Mouse (Mus musculus) right cerebral cortex, adult 2 months (tissue): ENCODE data around the gene Rpap3.
"Not testable (repeated sequence)": the region's sequence is repeated elsewhere in the genome, so short reads cannot be mapped to it uniquely, and the experiment has no call there.

Source experiments
- DNase-seq, 2 experiments: peaks; one replicate each; pipeline ENCODE4 v3.0.0; 2021 to 2022; ENCODE audit warnings: low spot score in 2 of 2

Rpap3 gene

DNA sequence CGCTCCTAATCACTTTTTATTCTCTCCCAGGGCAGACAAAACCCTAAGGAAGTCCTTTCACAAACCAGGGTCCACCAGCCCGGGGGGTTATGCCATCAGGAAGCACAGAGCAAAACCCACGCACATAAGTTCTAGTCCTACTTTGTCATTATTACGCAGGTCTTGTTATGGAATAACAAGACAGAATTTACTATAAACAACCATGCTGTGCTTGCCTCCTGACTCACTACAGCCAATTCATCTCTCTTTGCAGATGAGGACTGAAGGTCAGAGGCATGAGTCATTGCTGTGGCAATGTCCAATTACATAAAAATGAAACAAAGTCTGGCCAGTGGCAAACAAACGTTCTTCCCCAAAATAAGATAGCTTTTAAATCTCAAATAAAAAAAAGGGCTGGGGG lies 12.2 kb downstream of the Rpap3 start:
- DNase-seq, result no peak

DNA sequence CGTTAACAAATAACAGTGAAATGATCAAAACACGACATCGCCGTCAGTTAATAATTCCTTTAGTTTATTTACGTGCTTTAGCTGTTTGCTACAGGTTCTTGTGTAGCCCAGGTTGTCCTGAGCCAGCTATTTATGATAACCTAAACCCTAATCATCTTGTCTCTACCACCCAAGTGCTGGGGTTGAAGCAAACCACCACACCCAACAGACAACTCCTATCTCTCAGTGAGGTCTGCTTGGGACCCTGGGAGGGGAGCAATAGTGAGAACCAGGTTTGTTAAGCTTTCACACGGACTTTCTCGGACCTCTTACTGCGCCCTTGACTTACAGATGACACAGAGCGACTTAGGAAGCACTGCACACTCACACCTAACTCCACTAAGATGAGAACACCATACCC lies 21.5 kb downstream of the Rpap3 start:
- no peak for DNase-seq

DNA sequence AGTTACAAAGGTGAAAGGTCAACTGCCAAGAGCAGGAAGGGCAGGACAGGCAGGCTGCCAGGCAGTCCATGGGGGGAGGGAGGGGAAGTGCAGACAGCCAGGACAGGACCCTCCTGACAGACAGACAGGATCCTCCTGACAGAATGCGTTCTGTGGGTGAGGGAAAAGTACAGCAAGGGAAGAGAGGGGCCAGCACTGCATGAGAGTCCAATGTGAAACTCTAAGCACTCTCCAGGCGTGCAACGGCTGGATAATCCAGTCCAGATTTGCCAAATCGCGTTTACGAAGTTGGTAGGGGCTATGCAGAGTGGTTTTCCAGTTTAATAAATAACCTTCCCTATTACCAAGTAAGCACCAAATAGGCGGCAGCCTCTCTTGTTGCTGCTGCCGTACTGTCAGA lies 23.6 kb downstream of the Rpap3 start:
- DNase-seq, result no peak

DNA sequence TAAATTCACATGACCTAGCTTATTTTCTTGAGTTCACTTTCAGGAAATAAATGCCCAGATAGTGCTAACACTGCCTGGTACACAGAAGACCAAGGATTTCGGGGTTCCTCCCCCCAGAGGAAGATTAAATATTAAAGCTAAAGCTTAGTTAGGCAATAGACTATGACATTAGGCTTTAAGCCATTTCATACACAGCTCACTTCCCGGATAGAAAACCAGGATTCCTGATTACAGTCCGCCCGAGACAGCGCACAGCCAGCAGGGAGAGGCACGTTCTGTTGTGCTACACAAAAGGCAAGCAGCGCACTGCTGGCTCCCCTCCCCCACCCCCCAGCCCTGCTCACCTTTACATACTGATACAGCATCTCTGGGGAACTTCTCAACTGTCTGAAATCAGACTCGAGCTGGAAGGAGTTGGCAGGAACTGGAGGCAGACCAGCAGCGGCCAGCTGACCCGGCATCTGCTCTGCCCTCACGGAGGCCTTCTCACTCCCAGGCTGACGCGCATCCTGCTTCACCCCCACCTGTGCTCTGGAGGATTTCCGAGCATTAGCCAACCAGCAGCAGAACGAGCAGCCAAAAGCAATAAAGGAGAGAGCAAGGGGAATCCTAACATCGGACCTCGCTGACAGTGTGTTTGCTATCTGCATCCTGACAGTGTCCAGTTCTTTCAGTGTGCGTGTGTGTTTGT lies 25.5 kb downstream of the Rpap3 start:
- DNase-seq, result no peak

DNA sequence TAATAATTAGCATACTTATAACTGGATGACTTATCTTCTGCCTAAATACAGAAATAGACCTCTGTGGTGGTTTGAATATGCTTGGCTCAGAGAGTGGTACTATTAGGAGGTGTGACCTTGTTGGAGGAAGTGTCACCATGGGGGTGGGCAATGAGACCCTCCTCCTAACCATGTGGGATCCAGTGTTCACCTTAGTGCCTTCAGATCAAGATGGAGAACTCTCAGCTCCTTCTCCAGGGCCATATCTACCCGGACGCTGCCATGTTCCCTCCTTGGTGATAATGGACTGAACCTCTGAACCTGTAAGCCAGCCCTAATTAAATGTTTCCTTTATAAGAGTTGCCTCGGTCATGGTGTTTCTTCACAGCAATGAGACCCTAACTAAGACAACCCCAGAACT lies 28.3 kb downstream of the Rpap3 start:
- no peak for DNase-seq

DNA sequence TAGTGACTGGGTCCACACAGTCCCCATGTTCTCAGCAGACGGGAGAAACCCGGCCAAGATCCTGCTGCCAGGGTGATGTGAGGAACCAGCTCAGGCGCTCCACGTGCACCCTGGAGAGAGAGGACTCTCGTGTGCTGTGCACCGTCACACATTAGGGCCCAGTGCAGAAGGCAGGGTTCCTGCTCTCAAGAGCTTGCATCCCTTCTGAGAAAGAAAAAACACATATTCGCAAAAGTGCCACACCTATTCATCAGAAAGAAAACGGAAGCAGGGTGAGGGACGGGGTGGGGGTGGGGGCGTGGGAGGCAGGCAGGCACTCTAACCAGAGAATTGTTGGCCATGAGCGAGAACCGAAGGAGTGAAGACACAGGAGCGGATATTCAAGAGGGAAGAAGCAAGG lies 29.7 kb downstream of the Rpap3 start:
- DNase-seq, result no peak

DNA sequence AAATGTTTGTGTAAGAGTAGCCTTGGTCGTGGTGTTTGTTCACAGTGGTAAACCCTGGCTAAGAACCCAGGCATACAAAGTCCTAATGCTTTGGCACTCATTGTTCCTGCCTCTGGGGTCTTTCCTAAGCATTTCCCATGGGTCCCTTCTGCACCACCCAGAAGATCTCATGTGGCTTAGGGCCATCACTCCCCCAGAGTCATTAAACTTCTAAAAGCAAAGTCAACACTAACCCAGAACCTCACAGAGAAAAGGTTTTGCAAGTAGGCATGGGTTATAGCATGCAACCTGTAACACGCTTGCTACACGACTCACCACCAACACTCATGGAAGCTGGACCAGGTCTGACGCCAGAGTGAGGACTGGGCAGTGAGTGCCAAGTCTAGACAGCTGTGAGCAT lies 31.2 kb downstream of the Rpap3 start:
- DNase-seq, result no peak

DNA sequence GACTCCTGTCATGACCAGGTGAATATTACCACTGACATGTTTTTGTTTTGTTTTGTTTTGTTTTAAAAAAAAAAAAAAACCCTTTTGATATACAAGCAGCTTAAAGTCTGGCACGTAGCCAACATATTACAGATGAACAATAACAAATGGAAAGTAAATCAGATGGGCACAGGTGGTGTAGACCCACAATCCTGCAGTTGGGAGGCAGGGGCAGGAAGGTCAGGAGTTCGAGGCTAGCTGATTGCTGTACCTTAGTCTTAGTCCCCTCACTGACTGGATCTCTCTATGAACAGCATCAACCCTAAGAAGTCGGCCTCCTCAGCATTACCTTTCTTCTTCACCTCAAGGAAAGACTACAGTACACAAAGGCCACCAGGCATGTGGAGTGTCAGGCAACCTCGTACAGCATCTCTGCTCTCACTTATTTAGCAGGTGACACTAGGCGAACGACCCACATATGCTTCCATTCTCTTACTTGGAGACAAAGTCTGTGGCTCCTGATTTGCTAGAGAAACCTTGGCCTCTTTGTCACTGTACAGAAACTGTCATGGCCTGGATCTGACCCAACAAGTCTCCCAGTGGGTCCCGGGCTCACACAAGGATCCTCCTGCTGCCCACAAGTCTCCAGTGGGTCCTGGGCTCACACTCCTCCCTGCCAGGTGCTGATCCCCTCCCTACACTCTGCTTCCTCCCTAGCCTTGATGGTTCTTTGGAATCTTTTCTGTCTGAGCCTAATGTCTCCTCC lies 32.2 kb downstream of the Rpap3 start:
- DNase-seq, result no peak

DNA sequence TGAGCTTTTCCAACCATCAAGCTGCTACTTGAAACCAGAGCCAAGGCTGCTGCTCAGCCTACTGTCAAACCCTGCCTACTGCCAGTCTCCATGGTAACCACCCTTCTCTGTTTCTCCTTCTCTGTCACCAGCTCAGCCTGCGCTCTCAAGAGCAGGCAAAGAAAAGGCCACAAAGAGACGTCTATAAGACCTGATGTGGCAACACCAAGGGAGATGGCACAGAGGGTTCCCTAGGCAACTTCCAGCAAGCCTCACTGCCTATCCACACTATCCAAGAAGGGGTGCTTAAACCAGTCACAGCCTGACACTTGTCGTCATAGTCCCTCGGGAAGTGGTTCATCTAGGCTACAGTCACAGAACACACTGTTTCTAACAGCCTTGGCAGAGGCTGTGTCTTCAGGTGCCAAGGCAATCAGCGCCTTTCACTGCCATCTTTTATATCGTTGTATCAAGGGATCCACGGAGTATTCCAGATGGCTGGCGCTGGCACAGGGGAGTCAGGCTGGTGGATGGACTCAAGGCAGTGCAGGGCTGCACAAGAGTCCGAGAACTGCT lies 33.3 kb downstream of the Rpap3 start:
- DNase-seq, result peak; percentile 63 to 77

DNA sequence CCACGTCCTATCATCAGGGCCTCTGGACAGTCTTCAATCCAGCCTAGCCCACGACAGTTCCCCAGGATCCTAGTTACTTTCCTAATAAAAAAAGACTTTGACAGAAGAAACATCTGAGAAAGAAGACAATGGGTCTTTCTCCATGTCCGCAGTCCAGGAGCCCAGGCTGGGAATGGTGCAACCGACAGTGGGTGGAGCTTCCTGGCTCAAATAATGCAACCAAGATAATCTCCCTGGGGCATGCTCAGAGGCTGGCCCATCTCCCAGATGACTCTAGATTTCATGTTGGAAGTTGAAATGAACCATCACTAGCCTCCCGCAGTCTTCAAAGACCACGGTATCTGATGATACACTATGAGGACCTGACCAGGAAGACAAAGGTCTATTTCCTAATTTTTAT lies 35.1 kb downstream of the Rpap3 start:
- no peak for DNase-seq

DNA sequence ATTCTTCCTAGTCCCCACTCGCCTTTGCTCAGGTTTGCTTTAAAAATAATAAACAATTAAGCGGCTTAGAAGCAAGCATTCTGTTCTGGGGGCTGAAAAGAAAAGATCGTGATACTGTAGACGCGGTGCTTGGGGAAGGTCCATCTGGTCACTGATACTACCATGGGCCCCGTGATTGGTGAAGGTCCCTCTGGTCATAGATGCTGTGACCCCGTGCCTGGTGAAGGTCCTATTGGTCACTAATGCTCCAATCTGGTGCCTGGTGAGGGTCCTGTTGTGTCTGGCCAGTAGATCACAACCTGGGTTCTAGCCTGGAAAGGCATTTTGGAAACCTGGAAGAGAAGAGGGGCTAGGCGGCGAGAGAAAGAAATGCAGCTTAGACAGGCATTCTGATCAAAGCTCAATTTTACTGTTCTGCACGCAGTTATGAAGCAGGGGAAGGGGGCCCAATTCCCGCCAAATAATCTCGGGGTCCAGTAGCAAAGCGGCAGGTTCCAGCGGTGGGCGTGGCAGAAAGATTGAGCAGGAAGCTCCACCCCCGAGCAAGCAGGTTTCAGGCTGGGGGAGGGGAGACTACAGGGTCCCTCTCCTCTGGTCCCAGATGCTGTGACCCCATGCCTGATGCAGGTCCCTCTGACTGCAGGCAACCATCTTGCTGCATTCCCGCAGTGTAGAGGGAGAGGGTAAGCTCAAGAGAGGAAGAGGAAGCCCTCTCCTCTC lies 37.3 kb downstream of the Rpap3 start:
- not testable (repeated sequence) for DNase-seq

DNA sequence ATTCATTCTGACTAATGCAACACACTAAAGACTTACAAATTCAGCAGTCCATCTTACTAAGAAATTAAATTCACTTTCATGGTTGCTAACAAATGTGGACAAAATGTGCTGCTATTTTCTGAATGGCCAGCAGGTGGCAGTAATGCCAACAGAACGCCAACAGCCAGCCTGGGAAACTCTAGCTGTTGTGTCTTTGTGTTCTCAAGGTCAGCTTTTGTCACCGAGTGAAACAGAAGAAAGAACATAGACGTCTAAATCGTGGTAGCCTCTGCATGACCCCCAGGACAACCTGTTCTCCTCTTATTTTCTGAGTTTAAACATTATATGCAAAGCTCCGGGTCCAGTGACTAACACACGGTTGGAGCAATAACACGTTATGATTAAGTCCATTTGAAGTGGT lies 38.2 kb downstream of the Rpap3 start:
- peak; percentile 75 to 77 for DNase-seq

DNA sequence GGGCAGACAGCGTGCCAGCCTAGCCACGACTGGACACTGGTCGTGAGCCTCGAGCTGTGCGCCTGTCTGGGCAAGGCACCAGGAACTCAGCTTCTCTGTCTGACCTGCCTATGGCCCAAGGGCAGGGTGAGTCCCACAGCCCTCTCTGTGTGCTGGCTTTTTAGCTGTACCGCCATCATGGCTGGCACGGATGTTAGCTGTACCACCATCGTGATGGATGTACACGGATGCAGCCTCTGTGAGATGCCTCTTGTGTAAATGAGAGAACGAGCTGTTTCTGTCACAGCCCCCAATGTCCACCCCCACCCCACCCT lies 39.2 kb downstream of the Rpap3 start:
- DNase-seq, result no peak

DNA sequence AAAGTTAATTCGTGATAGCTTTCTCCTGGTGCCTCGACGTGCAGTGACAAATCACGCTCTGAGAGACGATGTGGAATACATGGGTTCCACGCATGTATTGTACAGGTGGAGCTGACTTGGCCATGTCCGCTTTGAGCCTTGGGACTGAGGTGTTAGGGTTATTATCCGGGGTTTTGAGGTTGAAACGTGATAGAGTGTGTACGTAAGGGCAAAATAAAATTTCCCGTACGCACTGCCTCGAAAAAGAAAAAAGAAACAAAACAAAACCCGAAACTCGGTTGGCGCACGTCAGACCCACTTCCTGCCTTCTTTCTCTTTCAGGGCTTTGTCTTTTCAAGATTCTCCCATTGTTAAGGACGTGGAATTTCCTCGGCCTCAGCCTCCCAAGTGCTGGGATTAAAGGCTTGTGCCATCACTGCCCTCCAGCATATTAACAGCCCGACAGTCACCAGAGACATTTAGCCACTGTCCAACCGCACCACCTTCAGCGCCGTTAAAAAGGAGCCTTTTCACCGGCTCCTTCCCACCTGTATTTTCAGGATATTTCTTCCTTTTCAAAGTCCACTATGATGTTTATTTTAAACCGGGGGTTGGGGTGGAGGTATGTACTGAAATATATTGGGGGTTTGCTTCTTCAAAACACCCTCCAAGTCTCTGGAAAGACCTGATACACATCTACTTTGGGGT lies 39.7 kb downstream of the Rpap3 start:
- no peak for DNase-seq

DNA sequence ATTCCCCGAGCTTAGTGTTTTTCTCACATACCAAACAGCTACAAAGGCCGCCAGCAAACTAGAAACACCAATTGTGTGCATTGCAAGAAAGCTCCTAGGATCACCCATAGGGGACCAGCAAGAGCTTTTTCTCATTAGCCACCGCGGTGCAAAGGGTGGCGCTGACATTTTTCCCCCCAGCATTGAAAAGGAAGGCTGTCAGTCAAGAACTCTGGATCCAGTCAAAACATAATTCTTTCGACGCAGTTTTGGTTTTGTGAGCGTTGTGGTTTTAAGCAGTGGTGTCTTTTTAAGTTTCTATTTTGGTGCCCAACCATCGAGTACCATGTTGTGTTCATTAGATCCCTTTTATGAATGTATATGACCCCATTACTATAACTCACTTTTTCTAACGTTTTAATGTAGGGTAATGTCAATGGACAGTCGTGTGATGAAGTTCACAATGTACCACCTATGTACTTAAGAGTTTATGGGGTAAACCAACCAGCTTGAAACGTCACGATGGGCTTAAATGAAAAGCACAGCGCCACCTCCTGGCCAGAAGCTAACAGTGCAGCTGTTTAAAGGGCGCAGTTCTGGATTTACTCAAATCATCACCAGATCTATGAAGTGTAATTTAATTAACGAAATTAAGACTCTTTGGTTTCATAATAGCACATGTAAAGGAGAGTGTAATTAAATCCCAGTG lies 40.5 kb downstream of the Rpap3 start:
- no peak for DNase-seq

DNA sequence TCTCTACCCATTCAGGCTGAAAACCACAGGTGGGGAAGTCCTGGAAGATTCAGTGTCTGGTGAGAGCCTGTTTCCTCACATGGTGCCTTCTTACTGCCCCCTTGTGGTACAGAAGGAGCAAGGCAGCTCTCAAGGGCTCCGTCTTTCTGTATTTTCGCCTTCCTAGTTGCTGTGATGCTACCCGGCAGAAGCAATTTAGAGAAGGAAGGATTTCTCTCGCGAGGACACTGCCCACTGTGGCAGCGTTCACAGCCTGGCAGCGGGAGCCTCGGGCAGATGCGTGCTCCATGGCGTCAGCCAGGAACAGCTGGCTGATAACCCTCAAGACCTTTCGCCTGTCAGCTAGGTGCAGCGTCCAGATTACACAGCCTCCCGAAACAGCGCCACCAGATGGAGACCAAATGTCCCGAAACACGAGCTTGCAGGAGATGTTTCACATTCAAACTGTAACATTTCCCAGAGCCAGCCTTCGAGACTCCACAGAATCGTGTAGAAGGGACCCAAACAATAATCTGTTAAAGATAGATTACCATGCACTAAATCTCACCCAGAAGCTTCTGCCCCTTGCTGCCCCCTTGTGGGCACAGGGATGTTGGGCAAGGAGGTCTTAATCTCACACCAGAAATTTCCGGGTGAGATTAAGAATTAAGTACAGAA lies 41.7 kb downstream of the Rpap3 start:
- DNase-seq, result peak; percentile 69 to 78

DNA sequence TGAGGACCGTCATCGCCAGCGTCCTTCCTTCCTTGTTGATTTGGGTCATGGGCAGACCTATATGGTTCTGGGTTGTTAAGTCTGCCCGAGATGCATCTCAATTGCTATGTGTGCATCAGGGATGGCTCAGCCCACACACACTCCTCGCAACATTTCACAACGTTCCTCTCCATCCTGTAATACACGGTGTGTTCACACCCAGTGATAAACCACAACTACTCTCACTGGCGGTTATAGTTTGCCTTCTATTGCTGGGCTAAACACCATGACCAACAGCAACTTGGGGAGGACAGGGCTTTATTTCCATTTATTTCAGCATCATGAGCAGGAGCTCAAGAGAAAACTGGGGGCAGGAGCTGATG lies 46.9 kb downstream of the Rpap3 start:
- DNase-seq, result no peak

DNA sequence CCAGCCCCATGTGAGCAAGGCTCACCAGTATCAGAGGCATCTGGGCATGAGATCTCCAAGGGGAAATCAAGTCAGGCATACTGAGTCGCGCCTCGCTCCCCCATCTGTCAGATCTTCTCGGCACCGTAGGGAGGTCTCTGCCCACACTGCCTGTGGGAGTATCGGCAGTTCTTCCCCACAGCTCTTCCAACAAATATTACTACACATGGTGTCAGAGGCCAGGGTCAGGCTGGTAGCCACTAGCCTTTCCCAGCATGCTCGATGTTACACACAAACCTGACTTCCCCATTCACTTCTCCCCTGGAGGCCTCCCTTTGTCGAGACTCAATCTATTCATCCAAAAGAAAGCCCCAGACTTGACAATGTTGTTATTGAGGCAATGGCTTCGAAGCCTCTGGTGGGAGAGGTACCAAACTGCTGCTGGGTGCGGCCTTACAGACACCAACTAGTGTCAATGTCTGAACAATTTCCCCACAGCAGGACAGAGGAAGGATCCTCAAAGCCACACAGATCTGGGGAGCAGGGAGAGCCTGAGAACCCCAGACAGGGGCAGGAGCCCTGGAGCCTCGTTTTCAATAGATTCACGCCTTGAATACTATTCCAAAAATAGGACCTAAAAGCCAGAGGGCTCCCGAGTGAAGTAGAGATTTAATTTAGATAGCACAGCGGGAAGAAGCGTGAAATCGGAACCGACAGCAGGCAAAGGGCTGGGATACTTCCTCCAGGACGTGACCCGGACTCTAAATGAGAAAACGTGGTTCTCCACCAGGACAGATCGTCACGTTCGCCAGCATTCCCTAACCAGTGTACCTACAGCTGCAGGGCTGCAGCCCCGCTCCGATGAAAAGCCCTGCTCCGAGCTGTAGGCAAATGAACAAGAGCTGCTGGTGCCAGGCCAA lies 47.5 kb downstream of the Rpap3 start:
- no peak for DNase-seq

DNA sequence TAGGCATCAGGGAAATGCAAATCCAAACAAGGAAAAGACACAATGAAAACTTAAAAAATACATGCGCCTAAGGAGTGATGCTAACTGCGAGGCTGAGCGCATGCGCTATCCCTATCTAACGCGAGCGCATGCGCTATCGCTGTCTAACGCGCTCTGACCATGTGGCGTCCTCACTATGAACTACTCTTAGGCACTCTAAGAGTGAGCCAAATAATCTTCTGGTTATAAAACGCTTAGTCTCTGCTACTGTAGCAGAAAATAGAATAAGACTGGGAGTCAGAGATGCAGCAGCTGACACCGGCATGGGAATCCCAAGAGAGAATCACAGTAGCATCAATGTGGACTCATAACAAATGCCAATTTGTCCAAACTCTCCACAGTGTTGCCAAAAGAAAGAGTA lies 48.2 kb downstream of the Rpap3 start:
- no peak for DNase-seq

DNA sequence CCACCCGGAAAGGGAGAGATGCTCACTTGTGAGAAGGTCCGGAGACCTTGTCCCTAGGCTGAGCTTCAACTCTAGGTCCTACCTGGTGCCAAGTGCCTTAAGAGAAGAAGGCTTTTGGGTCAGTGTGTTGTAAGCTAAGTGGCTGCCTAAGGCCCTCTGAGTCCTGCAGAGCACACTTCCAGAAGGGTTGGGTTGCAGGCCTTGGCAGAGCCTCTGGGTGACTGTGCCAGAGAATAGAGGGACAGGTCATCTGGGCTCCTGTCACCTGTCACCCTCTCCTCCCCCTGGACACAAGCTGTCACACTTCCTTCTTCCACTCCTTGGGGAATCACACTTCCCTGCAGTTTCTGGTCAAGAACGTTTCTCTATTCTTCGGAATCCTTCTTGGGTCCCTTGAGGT lies 55.9 kb downstream of the Rpap3 start:
- DNase-seq, result no peak
